Mouse (Mus musculus): Measurements from ENCODE around the gene Pam16. TPM values are rescaled to one million over a fixed set of nuclear protein-coding genes. Genes with fewer than 3 reads are reported as not detected.
"Not testable (repeated sequence)": the region's sequence is repeated elsewhere in the genome, so short reads cannot be mapped to it uniquely, and the experiment has no call there.

Pam16 gene
- total RNA-seq, 1 experiment: 131 TPM

DNA sequence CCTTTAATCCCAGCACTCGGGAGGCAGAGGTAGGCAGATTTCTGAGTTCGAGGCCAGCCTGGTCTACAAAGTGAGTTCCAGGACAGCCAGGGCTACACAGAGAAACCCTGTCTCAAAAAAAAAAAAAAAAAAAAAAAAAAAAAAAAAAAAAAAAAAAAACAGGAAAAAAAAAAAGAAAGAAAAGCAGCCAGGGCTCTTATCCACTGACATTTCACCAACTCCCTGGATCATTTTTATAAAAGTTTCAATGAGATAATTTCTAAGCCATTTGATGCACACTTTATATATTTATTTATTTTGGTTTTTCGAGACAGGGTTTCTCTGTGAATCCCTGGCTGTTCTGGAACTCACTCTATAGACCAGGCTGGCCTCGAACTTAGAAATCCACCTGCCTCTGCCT, 43.6 kb downstream of the Pam16 start:
- H3K9me3 ChIP-seq (ENCODE audit: control insufficient read depth, insufficient read depth, low read depth, low read length); H3K27ac ChIP-seq (ENCODE audit: insufficient read depth, low read depth, low read length, poor library complexity, severe bottlenecking); DNase-seq (ENCODE audit: low read depth, low spot score); H3K4me3 ChIP-seq (ENCODE audit: insufficient read depth in 1 of 2, low read depth in 1 of 2, low read length in 2 of 2, poor library complexity in 1 of 2, severe bottlenecking in 1 of 2); H3K4me1 ChIP-seq (ENCODE audit: control insufficient read depth in 2 of 2, insufficient read depth in 2 of 2, low read length in 2 of 2, poor library complexity in 1 of 2); in situ Hi-C loops (cut with MboI; ENCODE audit: low sequenced_read_pairs in 2 of 2, unreplicated experiment in 2 of 2); H3K9ac ChIP-seq (ENCODE audit: insufficient read depth, low read depth, low read length, poor library complexity, severe bottlenecking); H3K36me3 ChIP-seq (ENCODE audit: control insufficient read depth, insufficient read depth, low read length, poor library complexity, severe bottlenecking): not testable (repeated sequence)
- TF ChIP-seq ZNF384 (IDR thresholded peaks at IDR 0.05; ENCODE audit: low read depth, low read length): peak; percentile 88; the same call in 1 of the 2 replicates

GRCm38 (mm10) chr16:4578630-4579029, 46.2 kb downstream of the Pam16 start:
- H3K4me1 ChIP-seq (ENCODE audit: control insufficient read depth in 2 of 2, insufficient read depth in 2 of 2, low read length in 2 of 2, poor library complexity in 1 of 2): peaks cover 0 to 12% of the 10 kb centered on the region in 2 experiments; a peak in 2 of 4 replicates
- H3K36me3 ChIP-seq (ENCODE audit: control insufficient read depth, insufficient read depth, low read length, poor library complexity, severe bottlenecking): no peaks in the 10 kb centered on the region
- no peak overlapping the region for H3K4me3 ChIP-seq (ENCODE audit: insufficient read depth in 1 of 2, low read depth in 1 of 2, low read length in 2 of 2, poor library complexity in 1 of 2, severe bottlenecking in 1 of 2)
- no peak overlapping the region for H3K9ac ChIP-seq (ENCODE audit: insufficient read depth, low read depth, low read length, poor library complexity, severe bottlenecking)
- in situ Hi-C loops (cut with MboI; ENCODE audit: low sequenced_read_pairs in 2 of 2, unreplicated experiment in 2 of 2): no loop called here
- DNase-seq (ENCODE audit: low read depth, low spot score): no peak
- no peak overlapping the region for H3K27ac ChIP-seq (ENCODE audit: insufficient read depth, low read depth, low read length, poor library complexity, severe bottlenecking)
- H3K9me3 ChIP-seq (ENCODE audit: control insufficient read depth, insufficient read depth, low read depth, low read length): no peaks in the 10 kb centered on the region
- no peak for TF ChIP-seq ZC3H11A (IDR thresholded peaks at IDR 0.05; ENCODE audit: borderline replicate concordance, low read depth, low read length)
- TF ChIP-seq ZNF384 (IDR thresholded peaks at IDR 0.05; ENCODE audit: low read depth, low read length): no peak
- TF ChIP-seq MAFK (IDR thresholded peaks at IDR 0.05; ENCODE audit: insufficient read depth, low read depth, low read length): no peak
- TF ChIP-seq HCFC1 (IDR thresholded peaks at IDR 0.05; ENCODE audit: borderline replicate concordance, insufficient read depth, low read length): no peak
- no peak for TF ChIP-seq CHD2 (IDR thresholded peaks at IDR 0.05; ENCODE audit: low read depth, low read length)

- no peak for DNase-seq (ENCODE audit: low read depth, low spot score)
- no peak overlapping the region for H3K27ac ChIP-seq (ENCODE audit: insufficient read depth, low read depth, low read length, poor library complexity, severe bottlenecking)
- peaks cover 0 to 12% of the 10 kb centered on the region in 2 experiments; a peak in 2 of 4 replicates for H3K4me1 ChIP-seq (ENCODE audit: control insufficient read depth in 2 of 2, insufficient read depth in 2 of 2, low read length in 2 of 2, poor library complexity in 1 of 2)
- no peak for TF ChIP-seq ZNF384 (IDR thresholded peaks at IDR 0.05; ENCODE audit: low read depth, low read length)
- no peak for TF ChIP-seq HCFC1 (IDR thresholded peaks at IDR 0.05; ENCODE audit: borderline replicate concordance, insufficient read depth, low read length)
- no peak for TF ChIP-seq ZC3H11A (IDR thresholded peaks at IDR 0.05; ENCODE audit: borderline replicate concordance, low read depth, low read length)
- no peak for TF ChIP-seq MAFK (IDR thresholded peaks at IDR 0.05; ENCODE audit: insufficient read depth, low read depth, low read length)
- no peak for TF ChIP-seq CHD2 (IDR thresholded peaks at IDR 0.05; ENCODE audit: low read depth, low read length)
- no peak overlapping the region for H3K9ac ChIP-seq (ENCODE audit: insufficient read depth, low read depth, low read length, poor library complexity, severe bottlenecking)
- in situ Hi-C loops (cut with MboI; ENCODE audit: low sequenced_read_pairs in 2 of 2, unreplicated experiment in 2 of 2): no loop called here
- H3K4me3 ChIP-seq (ENCODE audit: insufficient read depth in 1 of 2, low read depth in 1 of 2, low read length in 2 of 2, poor library complexity in 1 of 2, severe bottlenecking in 1 of 2): no peak overlapping the region
- no peaks in the 10 kb centered on the region for H3K36me3 ChIP-seq (ENCODE audit: control insufficient read depth, insufficient read depth, low read length, poor library complexity, severe bottlenecking)
- no peaks in the 10 kb centered on the region for H3K9me3 ChIP-seq (ENCODE audit: control insufficient read depth, insufficient read depth, low read depth, low read length)
Measured at GRCm38 (mm10) chr16:4576873-4577272, 47.9 kb downstream of the Pam16 start.

DNA sequence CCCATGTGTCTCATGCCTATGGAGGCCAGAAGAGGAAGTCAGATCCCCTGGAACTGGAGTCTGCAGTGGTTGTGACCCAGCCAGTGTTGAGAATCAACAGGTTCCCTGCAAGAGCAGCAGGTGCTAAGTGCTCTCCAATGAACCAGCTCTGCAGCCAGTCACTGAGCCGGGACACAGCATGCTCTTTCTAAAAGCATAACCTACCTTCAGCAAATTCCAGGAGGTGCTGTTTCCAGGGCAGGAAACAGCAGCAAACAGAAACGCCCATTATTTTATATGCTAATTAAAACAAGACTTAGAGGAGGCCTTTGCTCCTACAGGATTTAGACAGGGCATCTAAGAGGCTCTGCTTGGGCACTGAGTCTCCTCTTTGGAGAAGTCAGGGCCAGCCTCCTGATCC, 48.8 kb downstream of the Pam16 start:
- H3K27ac ChIP-seq (ENCODE audit: insufficient read depth, low read depth, low read length, poor library complexity, severe bottlenecking): no peak overlapping the region
- H3K9me3 ChIP-seq (ENCODE audit: control insufficient read depth, insufficient read depth, low read depth, low read length): no peaks in the 10 kb centered on the region
- no peak overlapping the region for H3K9ac ChIP-seq (ENCODE audit: insufficient read depth, low read depth, low read length, poor library complexity, severe bottlenecking)
- H3K36me3 ChIP-seq (ENCODE audit: control insufficient read depth, insufficient read depth, low read length, poor library complexity, severe bottlenecking): no peaks in the 10 kb centered on the region
- TF ChIP-seq CHD2 (IDR thresholded peaks at IDR 0.05; ENCODE audit: low read depth, low read length): no peak
- TF ChIP-seq MAFK (IDR thresholded peaks at IDR 0.05; ENCODE audit: insufficient read depth, low read depth, low read length): no peak
- no peak for TF ChIP-seq HCFC1 (IDR thresholded peaks at IDR 0.05; ENCODE audit: borderline replicate concordance, insufficient read depth, low read length)
- TF ChIP-seq ZNF384 (IDR thresholded peaks at IDR 0.05; ENCODE audit: low read depth, low read length): no peak
- TF ChIP-seq ZC3H11A (IDR thresholded peaks at IDR 0.05; ENCODE audit: borderline replicate concordance, low read depth, low read length): no peak
- DNase-seq (ENCODE audit: low read depth, low spot score): no peak
- H3K4me1 ChIP-seq (ENCODE audit: control insufficient read depth in 2 of 2, insufficient read depth in 2 of 2, low read length in 2 of 2, poor library complexity in 1 of 2): peaks cover 0 to 12% of the 10 kb centered on the region in 2 experiments; a peak in 2 of 4 replicates
- no peak overlapping the region for H3K4me3 ChIP-seq (ENCODE audit: insufficient read depth in 1 of 2, low read depth in 1 of 2, low read length in 2 of 2, poor library complexity in 1 of 2, severe bottlenecking in 1 of 2)
- in situ Hi-C loops (cut with MboI; ENCODE audit: low sequenced_read_pairs in 2 of 2, unreplicated experiment in 2 of 2): no loop called here

GRCm38 (mm10) chr16:4570737-4571136, 54.1 kb downstream of the Pam16 start:
- no peak overlapping the region for H3K27ac ChIP-seq (ENCODE audit: insufficient read depth, low read depth, low read length, poor library complexity, severe bottlenecking)
- no peak for DNase-seq (ENCODE audit: low read depth, low spot score)
- H3K4me3 ChIP-seq (ENCODE audit: insufficient read depth in 1 of 2, low read depth in 1 of 2, low read length in 2 of 2, poor library complexity in 1 of 2, severe bottlenecking in 1 of 2): no peak overlapping the region
- H3K4me1 ChIP-seq (ENCODE audit: control insufficient read depth in 2 of 2, insufficient read depth in 2 of 2, low read length in 2 of 2, poor library complexity in 1 of 2): peaks cover 0 to 4% of the 10 kb centered on the region in 2 experiments; a peak in 1 of 4 replicates
- H3K36me3 ChIP-seq (ENCODE audit: control insufficient read depth, insufficient read depth, low read length, poor library complexity, severe bottlenecking): no peaks in the 10 kb centered on the region
- in situ Hi-C loops (cut with MboI; ENCODE audit: low sequenced_read_pairs in 2 of 2, unreplicated experiment in 2 of 2): no loop called here
- no peak overlapping the region for H3K9ac ChIP-seq (ENCODE audit: insufficient read depth, low read depth, low read length, poor library complexity, severe bottlenecking)
- H3K9me3 ChIP-seq (ENCODE audit: control insufficient read depth, insufficient read depth, low read depth, low read length): no peaks in the 10 kb centered on the region
- TF ChIP-seq ZNF384 (IDR thresholded peaks at IDR 0.05; ENCODE audit: low read depth, low read length) (no peak), MAFK (IDR thresholded peaks at IDR 0.05; ENCODE audit: insufficient read depth, low read depth, low read length) (no peak), HCFC1 (IDR thresholded peaks at IDR 0.05; ENCODE audit: borderline replicate concordance, insufficient read depth, low read length) (no peak), CHD2 (IDR thresholded peaks at IDR 0.05; ENCODE audit: low read depth, low read length) (no peak), ZC3H11A (IDR thresholded peaks at IDR 0.05; ENCODE audit: borderline replicate concordance, low read depth, low read length) (no peak)
